Mouse (Mus musculus): Measurements from ENCODE around the gene Srebf2. TPM values are rescaled to one million over a fixed set of nuclear protein-coding genes. Genes with fewer than 3 reads are reported as not detected.

Gene Srebf2
- polyA plus RNA-seq, 1 experiment from 2014 or later, result 172 TPM

DNA sequence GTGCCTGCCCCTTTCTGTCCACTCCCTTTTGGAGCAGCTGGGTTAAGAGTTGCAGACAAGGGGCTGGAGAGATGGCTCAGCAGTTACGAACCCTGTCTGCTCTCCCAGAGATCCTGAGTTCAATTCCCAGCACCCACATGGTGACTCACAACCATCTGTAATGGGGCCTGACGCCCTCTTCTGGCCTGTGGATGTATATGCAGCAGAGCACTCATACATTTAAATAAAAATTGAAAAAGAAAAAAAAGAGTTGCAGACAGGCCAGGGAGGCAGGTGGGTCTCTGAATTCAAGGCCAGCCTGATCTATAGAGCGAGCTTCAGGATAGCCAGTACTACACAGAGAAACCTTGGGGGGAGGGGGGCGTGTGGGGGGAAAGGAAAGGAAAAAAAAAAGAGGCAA is 40.4 kb downstream of the Srebf2 start:
- H3K36me3 ChIP-seq, result peaks cover 73% of the 10 kb centered on the region
- 82% methylated on average over 4 of the region's 4 CpGs for WGBS
- H3K9ac ChIP-seq, result no peak overlapping the region
- ATAC-seq, result no peak
- H3K27me3 ChIP-seq (replicated peaks), result no peaks in the 10 kb centered on the region
- peaks cover 13% of the 10 kb centered on the region for H3K4me1 ChIP-seq (replicated peaks)
- H3K27ac ChIP-seq, result no peak overlapping the region
- no peaks in the 10 kb centered on the region for H3K9me3 ChIP-seq
- H3K4me3 ChIP-seq (replicated peaks), result no peak overlapping the region
- no peak overlapping the region for H3K4me2 ChIP-seq (replicated peaks)

DNA sequence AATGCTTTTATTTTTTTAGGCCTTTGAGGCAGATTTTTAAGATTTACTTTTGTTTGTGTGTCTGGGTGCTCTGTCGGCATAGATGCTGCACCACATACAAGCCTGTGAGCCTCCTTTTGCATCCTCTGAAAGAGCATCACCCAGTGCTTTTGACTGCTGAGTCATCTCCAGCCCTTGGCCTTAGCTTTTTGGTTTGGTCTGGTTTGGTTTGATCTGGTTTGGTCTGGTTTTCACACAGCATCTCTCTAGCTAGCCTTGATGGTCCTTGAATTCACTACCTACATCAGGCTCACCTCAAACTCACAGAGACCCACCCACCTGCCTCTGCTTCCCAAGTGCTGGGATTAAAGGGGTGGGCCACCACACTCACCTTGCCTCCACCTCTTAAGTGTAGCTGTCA is 40.9 kb downstream of the Srebf2 start:
- Histone ChIP-seq H3K27ac (no peak overlapping the region), H3K4me1 (replicated peaks) (peaks cover 13% of the 10 kb centered on the region), H3K36me3 (peaks cover 73% of the 10 kb centered on the region), H3K27me3 (replicated peaks) (no peaks in the 10 kb centered on the region), H3K4me3 (replicated peaks) (no peak overlapping the region), H3K9me3 (no peaks in the 10 kb centered on the region), H3K9ac (no peak overlapping the region), H3K4me2 (replicated peaks) (no peak overlapping the region)
- no peak for ATAC-seq
- WGBS, result 93% methylated on average over 1 of the region's 1 CpGs

DNA sequence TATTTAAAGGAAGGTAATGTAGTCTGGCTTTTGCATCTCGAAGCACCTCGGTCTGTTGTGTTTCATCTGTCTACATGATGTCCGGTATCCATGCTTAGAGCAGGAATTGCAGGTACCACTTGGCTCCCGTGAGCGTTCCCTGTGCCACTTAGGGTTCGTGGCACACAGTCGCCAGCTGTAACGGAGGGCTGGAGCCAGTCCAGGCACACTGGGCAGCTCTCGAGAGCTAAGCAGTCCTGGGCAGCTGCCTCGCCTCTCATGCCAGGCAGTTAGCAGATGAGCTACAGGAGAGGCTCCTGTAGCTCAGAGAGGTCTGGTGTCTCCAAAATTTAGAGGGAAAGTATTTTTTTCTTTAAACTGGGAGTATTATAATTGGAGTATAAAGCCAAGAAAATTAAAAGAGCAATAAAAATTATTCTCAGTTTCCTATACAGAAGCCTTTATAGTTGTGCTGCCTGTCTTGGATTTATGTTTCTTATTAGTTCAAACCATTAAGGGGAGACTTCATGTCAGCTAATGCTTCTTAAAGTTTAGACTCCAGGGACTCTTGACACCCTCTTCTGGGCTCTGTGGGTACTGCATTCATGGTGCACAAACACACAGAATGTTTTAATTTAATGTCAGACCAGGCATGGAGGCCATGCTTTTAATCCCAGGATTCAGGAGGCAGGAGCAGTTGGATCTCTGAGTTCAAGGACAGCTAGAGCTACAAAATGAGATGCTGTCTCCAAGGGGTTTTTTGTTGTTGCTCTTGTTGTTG is 41.7 kb downstream of the Srebf2 start:
- 93% methylated on average over 10 of the region's 10 CpGs for WGBS

DNA sequence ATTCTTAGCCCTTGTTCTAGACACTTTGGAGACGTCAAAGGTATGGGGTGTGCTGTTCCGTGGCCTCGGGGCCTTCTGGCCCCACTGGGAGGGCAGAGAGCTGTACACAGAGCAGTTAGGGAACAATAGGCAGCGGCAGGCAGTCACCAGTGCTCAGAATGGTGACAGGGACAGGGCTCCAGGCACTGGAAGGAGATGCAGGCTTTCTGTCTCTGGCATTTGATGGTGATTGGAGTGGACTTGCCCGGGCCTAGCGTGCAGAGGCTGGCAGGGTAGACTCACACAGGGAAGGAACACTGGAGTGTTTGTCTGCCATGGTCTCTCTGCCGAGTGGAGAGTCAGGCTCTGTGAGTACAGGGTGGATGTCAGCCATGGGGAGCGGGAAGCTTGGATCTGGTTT is 45.6 kb downstream of the Srebf2 start:
- Histone ChIP-seq H3K4me1 (replicated peaks) (no peaks in the 10 kb centered on the region), H3K9me3 (no peaks in the 10 kb centered on the region), H3K36me3 (peaks cover 74% of the 10 kb centered on the region), H3K27me3 (replicated peaks) (no peaks in the 10 kb centered on the region), H3K4me2 (replicated peaks) (no peak overlapping the region), H3K9ac (no peak overlapping the region), H3K27ac (no peak overlapping the region), H3K4me3 (replicated peaks) (no peak overlapping the region)
- 87% methylated on average over 8 of the region's 8 CpGs for WGBS
- ATAC-seq, result no peak

More for the DNA sequence above, 41.7 kb downstream of the Srebf2 start:
- Histone ChIP-seq H3K36me3 (peaks cover 71% of the 10 kb centered on the region), H3K4me2 (replicated peaks) (no peak overlapping the region), H3K9ac (no peak overlapping the region), H3K9me3 (no peaks in the 10 kb centered on the region), H3K27me3 (replicated peaks) (no peaks in the 10 kb centered on the region), H3K27ac (no peak overlapping the region), H3K4me1 (replicated peaks) (peaks cover 13% of the 10 kb centered on the region), H3K4me3 (replicated peaks) (no peak overlapping the region)
- ATAC-seq, result no peak

DNA sequence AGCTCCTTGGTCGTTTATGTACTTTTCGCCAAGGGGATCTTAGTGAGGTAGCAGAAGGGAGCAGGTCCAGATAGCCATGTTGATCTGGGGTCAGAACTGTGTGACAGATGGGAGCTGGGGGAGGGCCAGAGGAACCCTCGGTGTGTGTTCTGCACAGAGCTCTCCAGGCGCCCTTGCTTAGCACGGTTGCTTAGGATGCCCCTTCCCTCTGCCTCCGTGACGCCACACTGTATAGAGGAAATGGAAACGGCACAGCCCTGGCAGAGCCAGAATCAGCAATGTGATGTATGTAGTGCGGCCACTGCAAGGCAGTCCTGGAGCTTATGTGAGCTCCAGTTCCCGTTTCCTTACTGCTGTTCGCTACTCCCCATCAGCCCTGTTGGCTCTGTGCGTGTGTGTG is 49.3 kb downstream of the Srebf2 start:
- Histone ChIP-seq H3K27ac (no peak overlapping the region), H3K4me3 (replicated peaks) (no peak overlapping the region), H3K9me3 (no peaks in the 10 kb centered on the region), H3K36me3 (peaks cover 93% of the 10 kb centered on the region), H3K4me1 (replicated peaks) (no peaks in the 10 kb centered on the region), H3K9ac (no peak overlapping the region), H3K4me2 (replicated peaks) (no peak overlapping the region), H3K27me3 (replicated peaks) (no peaks in the 10 kb centered on the region)
- ATAC-seq, result 0 out of 2 replicates have a peak, but pooled peaks have one; percentile 25
- WGBS, result 86% methylated on average over 12 of the region's 12 CpGs

DNA sequence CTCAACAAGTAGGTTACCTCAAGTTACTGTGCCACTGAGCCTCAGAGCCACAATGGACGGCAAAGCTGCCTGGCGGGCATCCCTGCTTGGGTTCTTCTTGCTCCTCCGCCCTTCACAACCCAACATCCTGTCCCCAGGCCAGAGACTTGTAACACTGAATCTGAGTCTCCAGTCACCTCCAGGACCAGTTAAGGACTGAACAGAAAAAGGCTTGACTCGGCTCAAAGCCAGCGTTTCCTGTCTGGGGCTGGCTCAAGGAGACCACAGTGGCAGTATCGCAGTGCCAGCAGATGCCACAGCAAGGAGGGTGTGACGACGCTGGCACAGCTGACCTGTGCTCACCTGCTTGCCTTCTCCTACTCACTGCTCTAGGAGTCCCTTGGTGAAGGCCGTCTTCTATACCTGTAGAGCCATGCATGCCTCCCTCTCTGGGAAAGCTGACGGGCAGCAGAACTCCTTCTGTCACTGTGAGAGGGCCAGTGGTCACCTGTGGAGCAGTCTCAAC is 50.3 kb downstream of the Srebf2 start:
- H3K4me1 ChIP-seq (replicated peaks), result no peaks in the 10 kb centered on the region
- H3K4me3 ChIP-seq (replicated peaks), result no peak overlapping the region
- no peak for ATAC-seq
- WGBS, result 91% methylated on average over 10 of the region's 10 CpGs
- no peak overlapping the region for H3K9ac ChIP-seq
- H3K36me3 ChIP-seq, result peaks cover 91% of the 10 kb centered on the region
- no peak overlapping the region for H3K4me2 ChIP-seq (replicated peaks)
- no peaks in the 10 kb centered on the region for H3K9me3 ChIP-seq
- no peak overlapping the region for H3K27ac ChIP-seq
- H3K27me3 ChIP-seq (replicated peaks), result no peaks in the 10 kb centered on the region

DNA sequence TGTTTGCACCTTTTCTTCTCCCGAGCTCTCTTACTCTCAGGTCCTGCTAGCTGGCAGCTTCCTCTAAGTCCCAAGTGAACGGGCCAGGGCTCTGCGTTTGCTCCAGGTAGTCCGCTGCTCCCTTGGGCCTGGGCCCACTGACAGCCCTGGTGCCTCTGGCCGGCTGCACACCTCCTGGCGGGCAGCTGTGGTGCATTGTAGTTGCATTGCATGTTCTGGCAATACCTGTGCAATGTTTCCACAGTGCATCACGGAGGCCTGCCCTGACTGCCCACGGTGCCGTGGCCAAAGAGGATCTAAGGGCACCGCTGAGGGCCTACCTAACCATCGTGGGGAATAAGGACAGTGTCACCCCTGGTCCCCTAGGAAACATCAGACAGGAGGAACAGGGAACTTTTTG is 51.0 kb downstream of the Srebf2 start:
- no peak overlapping the region for H3K4me2 ChIP-seq (replicated peaks)
- ATAC-seq, result no peak
- H3K9me3 ChIP-seq, result no peaks in the 10 kb centered on the region
- H3K9ac ChIP-seq, result no peak overlapping the region
- WGBS, result 93% methylated on average over 11 of the region's 11 CpGs
- H3K4me3 ChIP-seq (replicated peaks), result no peak overlapping the region
- H3K4me1 ChIP-seq (replicated peaks), result no peaks in the 10 kb centered on the region
- no peaks in the 10 kb centered on the region for H3K27me3 ChIP-seq (replicated peaks)
- no peak overlapping the region for H3K27ac ChIP-seq
- peaks cover 87% of the 10 kb centered on the region for H3K36me3 ChIP-seq

DNA sequence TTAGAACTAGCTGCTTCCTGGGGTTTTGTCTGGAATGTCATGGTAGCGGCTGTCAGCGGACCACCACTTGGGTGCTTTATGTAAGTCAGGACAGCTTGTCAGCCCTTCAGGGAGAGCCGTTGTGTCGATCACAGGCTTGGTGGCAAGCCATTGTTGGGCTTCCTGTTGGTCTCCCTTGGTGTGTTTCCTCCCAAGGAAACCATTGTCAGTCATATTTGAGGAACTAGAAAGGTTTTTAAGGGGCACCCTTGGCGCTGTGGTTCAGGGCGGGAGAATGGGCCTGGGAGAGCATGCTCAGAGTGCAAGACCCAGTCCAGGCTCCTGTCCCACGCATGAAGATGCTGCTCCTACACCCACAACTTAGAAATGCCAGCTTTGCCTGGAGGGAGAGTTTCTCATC is 51.4 kb downstream of the Srebf2 start:
- H3K4me1 ChIP-seq (replicated peaks), result no peaks in the 10 kb centered on the region
- no peak overlapping the region for H3K4me2 ChIP-seq (replicated peaks)
- H3K4me3 ChIP-seq (replicated peaks), result no peak overlapping the region
- H3K27me3 ChIP-seq (replicated peaks), result no peaks in the 10 kb centered on the region
- no peak for ATAC-seq
- no peak overlapping the region for H3K9ac ChIP-seq
- WGBS, result 92% methylated on average over 7 of the region's 7 CpGs
- H3K27ac ChIP-seq, result no peak overlapping the region
- peaks cover 87% of the 10 kb centered on the region for H3K36me3 ChIP-seq
- no peaks in the 10 kb centered on the region for H3K9me3 ChIP-seq

DNA sequence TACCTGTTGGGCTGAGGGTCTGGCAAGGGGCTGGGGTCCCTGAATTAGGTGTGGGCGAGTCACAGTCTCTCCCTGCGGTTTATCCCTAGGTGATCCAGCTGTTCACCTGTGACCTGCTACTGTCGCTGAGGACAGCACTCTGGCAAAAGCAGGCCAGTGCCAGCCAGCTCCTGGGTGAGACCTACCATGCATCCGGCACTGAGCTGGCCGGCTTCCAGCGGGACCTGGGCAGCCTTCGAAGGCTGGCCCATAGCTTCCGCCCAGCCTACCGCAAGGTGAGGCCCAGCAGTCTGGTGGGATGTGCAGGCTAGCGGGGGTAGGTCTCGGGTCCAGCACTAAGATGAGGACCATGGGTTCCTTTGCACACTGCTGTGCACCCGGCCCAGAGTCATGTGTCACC is 52.6 kb downstream of the Srebf2 start:
- 0 out of 2 replicates have a peak, but pooled peaks have one; percentile 12 for ATAC-seq
- Histone ChIP-seq H3K27me3 (replicated peaks) (no peaks in the 10 kb centered on the region), H3K9ac (no peak overlapping the region), H3K4me2 (replicated peaks) (no peak overlapping the region), H3K4me3 (replicated peaks) (no peak overlapping the region), H3K36me3 (peaks cover 87% of the 10 kb centered on the region), H3K27ac (no peak overlapping the region), H3K9me3 (no peaks in the 10 kb centered on the region), H3K4me1 (replicated peaks) (no peaks in the 10 kb centered on the region)
- 91% methylated on average over 12 of the region's 12 CpGs for WGBS

DNA sequence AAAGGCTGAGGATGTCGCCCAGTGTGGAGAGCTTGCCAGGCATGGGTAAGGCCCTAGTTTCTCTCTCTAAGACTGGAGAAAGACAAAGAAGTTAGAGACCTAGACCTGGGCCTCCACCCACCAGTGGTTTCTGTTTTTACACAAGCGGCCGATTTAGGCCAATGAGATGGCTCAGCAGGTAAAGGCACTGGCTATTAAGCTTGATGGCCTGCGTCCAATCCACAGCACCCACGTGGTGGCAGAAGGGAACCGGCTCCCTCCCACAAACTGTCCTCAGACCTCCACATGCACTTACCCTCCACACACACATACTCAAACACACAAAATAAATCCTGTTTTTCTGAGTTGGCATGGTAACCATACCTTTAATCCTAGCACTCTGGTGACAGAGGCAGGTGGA is 55.1 kb downstream of the Srebf2 start:
- 92% methylated on average over 6 of the region's 6 CpGs for WGBS
- H3K27me3 ChIP-seq (replicated peaks), result peaks cover 23% of the 10 kb centered on the region
- H3K27ac ChIP-seq, result no peak overlapping the region
- H3K9ac ChIP-seq, result no peak overlapping the region
- no peaks in the 10 kb centered on the region for H3K9me3 ChIP-seq
- no peak for ATAC-seq
- H3K4me2 ChIP-seq (replicated peaks), result no peak overlapping the region
- H3K4me1 ChIP-seq (replicated peaks), result 0 out of 2 replicates have a peak, but pooled peaks cover 8% of the 10 kb centered on the region
- no peak overlapping the region for H3K4me3 ChIP-seq (replicated peaks)
- H3K36me3 ChIP-seq, result peaks cover 66% of the 10 kb centered on the region

DNA sequence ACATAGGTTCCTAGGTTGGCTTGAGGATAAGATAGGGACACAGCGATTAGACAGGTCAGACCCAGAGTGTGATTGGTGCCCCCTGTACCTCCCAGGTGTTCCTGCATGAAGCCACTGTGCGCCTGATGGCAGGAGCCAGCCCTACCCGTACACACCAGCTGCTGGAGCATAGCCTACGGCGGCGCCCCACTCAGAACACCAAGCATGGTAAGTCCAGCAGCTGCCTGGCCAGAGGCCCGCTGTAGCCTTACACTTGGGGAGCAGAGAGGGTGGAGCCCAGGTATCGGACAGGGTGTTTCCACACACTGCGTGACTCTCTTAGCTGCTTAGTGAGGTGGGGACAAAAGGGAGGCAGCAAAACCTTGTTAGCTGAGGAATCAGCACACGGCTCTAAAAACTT is 56.1 kb downstream of the Srebf2 start:
- H3K9me3 ChIP-seq, result no peaks in the 10 kb centered on the region
- H3K9ac ChIP-seq, result no peak overlapping the region
- H3K36me3 ChIP-seq, result peaks cover 55% of the 10 kb centered on the region
- no peak for ATAC-seq
- no peak overlapping the region for H3K27ac ChIP-seq
- 90% methylated on average over 10 of the region's 10 CpGs for WGBS
- H3K4me2 ChIP-seq (replicated peaks), result no peak overlapping the region
- H3K27me3 ChIP-seq (replicated peaks), result peaks cover 33% of the 10 kb centered on the region
- H3K4me3 ChIP-seq (replicated peaks), result no peak overlapping the region
- H3K4me1 ChIP-seq (replicated peaks), result peaks cover 12% of the 10 kb centered on the region; the same call in 1 of the 2 replicates

DNA sequence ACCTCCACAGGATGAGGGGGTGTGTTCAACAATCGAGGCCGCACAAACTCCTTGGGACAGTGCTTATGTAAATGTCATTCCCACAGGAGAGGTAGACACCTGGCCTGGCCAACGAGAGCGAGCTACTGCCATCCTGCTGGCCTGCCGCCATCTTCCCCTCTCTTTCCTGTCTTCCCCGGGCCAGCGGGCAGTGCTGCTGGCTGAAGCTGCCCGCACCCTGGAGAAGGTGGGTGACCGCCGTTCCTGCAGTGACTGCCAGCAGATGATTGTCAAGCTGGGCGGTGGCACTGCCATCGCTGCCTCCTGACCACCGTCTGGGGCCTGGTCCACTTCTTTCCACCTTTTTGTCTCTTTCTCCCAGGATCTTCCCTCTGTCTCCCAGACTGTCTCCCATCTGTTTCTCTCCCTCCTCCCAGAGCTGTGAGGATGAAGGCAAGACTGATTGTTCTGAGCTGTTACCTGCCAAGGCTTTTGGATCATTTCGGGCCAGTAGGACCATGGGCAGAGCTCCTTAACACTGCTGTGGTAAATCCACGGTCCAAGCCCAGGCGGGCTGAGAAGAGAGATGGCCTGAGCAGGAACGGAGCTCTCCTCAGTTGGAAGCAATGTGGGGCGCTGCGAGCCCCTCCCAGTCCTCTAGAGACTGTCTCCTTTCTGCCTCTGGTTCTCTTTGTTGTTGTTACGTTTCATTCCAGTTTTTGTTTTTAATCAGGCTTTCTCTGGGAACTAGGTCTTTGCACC is 56.8 kb downstream of the Srebf2 start:
- Histone ChIP-seq H3K27me3 (replicated peaks) (peaks cover 40% of the 10 kb centered on the region), H3K4me2 (replicated peaks) (no peak overlapping the region), H3K9ac (no peak overlapping the region), H3K27ac (no peak overlapping the region), H3K4me3 (replicated peaks) (no peak overlapping the region), H3K36me3 (peaks cover 49% of the 10 kb centered on the region), H3K9me3 (no peaks in the 10 kb centered on the region), H3K4me1 (replicated peaks) (peaks cover 12% of the 10 kb centered on the region; the same call in 1 of the 2 replicates)
- no peak for ATAC-seq
- WGBS, result 84% methylated on average over 20 of the region's 20 CpGs
